Mouse (Mus musculus) common myeloid progenitor, adult 5-6 weeks (primary cell): ENCODE results near the gene Olfr1356. TPM values are rescaled to one million over a fixed set of nuclear protein-coding genes. Genes with fewer than 3 reads are reported as not detected.
"Not testable (repeated sequence)": the region's sequence is repeated elsewhere in the genome, so short reads cannot be mapped to it uniquely, and the experiment has no call there.

Source experiments
- ATAC-seq: replicated peaks from 2 replicates; pipeline ENCODE4 v1.8.0; 2016; ENCODE audit warnings: low read depth, mild to moderate bottlenecking, moderate TSS enrichment, inconsistent platforms; ENCODE audit not compliant: poor library complexity, severe bottlenecking
- total RNA-seq: library from RNA; stranded (forward); fragments of 200-1000, 187-1606 nt; gene quantifications from 2 replicates; pipeline ENCODE4 v1.2.3, GENCODE M21; 2017

The Olfr1356 gene
- total RNA-seq: not detected in 2 replicates

GRCm38 (mm10) chr10:78852066-78852465 is at the start of gene Olfr1356:
Gene Olfr1356 (minus strand): TSS chr10:78852166.
- no peak for ATAC-seq

GRCm38 (mm10) chr10:78875240-78875639 is 23.3 kb upstream of the Olfr1356 start, which contains the start of gene Olfr1355:
Gene Olfr1355 (plus strand): TSS chr10:78875540.
- no peak for ATAC-seq

GRCm38 (mm10) chr10:78840456-78840855 is 11.5 kb downstream of the Olfr1356 start:
- ATAC-seq: not testable (repeated sequence)

DNA sequence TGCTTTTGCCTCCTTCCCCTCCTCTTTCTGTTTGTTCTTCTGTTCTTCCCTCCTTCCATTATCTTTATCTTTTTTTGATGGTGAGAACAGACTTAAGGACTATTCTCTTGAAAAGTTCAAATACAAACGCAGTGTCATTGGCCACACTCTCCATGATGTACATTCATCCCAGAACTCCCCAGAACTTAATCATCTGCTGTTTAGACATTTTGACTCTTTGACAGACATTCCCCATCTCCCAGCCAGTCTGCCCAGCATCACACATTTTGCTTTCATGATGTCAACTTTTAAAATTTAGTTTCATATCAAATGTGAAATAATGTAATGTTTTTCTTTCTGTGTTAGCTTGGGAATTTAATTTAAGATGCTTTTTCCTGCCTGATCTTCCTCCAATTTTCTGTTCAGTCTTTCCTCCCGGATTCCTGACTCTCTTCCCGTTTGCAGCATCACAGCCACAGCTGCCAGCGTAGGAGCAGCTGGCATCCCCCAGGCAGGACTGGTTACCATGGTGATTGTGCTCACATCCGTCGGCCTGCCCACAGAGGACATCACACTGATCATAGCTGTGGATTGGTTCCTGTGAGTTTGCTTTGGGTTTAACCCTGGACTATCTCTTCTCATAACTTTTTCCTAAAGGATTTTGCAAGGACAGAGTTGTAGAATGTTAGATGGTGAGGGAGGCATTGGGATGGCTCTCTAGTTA is 39.5 kb downstream of the Olfr1356 start:
- ATAC-seq: no peak

- no peak for ATAC-seq
Observed at GRCm38 (mm10) chr10:78801449-78801848, 50.5 kb downstream of the Olfr1356 start.

Other genes starting within 250 kb of the Olfr1356 start
- gene Olfr1357, start 234.1 kb downstream of the Olfr1356 start, total RNA-seq: not detected in 2 replicates
- not detected in 2 replicates for gene Casp14, start 133.9 kb downstream of the Olfr1356 start, total RNA-seq
- not detected in 2 replicates for gene Ccdc105, start 99.1 kb downstream of the Olfr1356 start, total RNA-seq
- not detected in 2 replicates for gene Slc1a6, start 71.7 kb downstream of the Olfr1356 start, total RNA-seq
- gene Olfr1355, start 23.4 kb upstream of the Olfr1356 start, total RNA-seq: not detected in 2 replicates
- gene Olfr1354, start 61.0 kb upstream of the Olfr1356 start, total RNA-seq: not detected in 2 replicates
- gene Olfr8, start 98.5 kb upstream of the Olfr1356 start, total RNA-seq: not detected in 2 replicates
- not detected in 2 replicates for gene Olfr1353, start 111.1 kb upstream of the Olfr1356 start, total RNA-seq
- not detected in 2 replicates for gene Olfr1352, start 128.9 kb upstream of the Olfr1356 start, total RNA-seq
- not detected in 2 replicates for gene Olfr1351, start 160.3 kb upstream of the Olfr1356 start, total RNA-seq
- gene Olfr57, start 176.6 kb upstream of the Olfr1356 start, total RNA-seq: not detected in 2 replicates
- gene 2610008E11Rik, start 245.4 kb upstream of the Olfr1356 start, total RNA-seq: 22.5 and 23.9 TPM in 2 replicates